Mouse (Mus musculus) midbrain, embryonic 13.5 days (tissue): Measurements from ENCODE around the gene Kcnq5. TPM values are rescaled to one million over a fixed set of nuclear protein-coding genes. Genes with fewer than 3 reads are reported as not detected.

Experiments used
- ATAC-seq: fragments of 200-750 bp; cut with Nextera tagmentation; 2 replicates; pipeline ENCODE4 v1.8.0; 2017; ENCODE audit warnings: mild to moderate bottlenecking, moderate TSS enrichment, moderate library complexity
- H3K27ac ChIP-seq: fragments of 300-500 bp; sonication (generic); 2 replicates; pipeline ENCODE4 v1.5.1; 2015; ENCODE audit warnings: inconsistent platforms, mild to moderate bottlenecking, moderate library complexity
- H3K27me3 ChIP-seq: fragments of 300-500 bp; sonication (generic); 2 replicates; pipeline ENCODE4 v1.6.1; 2015; ENCODE audit warnings: mild to moderate bottlenecking, inconsistent platforms
- H3K36me3 ChIP-seq: fragments of 300-500 bp; sonication (generic); 2 replicates; pipeline ENCODE4 v1.6.1; 2015; ENCODE audit warnings: mild to moderate bottlenecking, inconsistent platforms
- H3K4me1 ChIP-seq: fragments of 300-500 bp; sonication (generic); replicated peaks from 2 replicates; pipeline ENCODE4 v1.6.1; 2015; ENCODE audit warnings: inconsistent platforms
- H3K4me2 ChIP-seq: fragments of 300-500 bp; sonication (generic); replicated peaks from 2 replicates; pipeline ENCODE4 v1.6.1; 2015; ENCODE audit warnings: moderate library complexity, mild to moderate bottlenecking, inconsistent platforms
- H3K4me3 ChIP-seq: fragments of 300-500 bp; sonication (generic); replicated peaks from 2 replicates; pipeline ENCODE4 v1.5.1; 2015; ENCODE audit warnings: mild to moderate bottlenecking, inconsistent platforms
- H3K9ac ChIP-seq: fragments of 300-500 bp; sonication (generic); replicated peaks from 2 replicates; pipeline ENCODE4 v1.6.1; 2015; ENCODE audit warnings: mild to moderate bottlenecking, inconsistent platforms
- H3K9me3 ChIP-seq: fragments of 300-500 bp; sonication (generic); 2 replicates; pipeline ENCODE4 v1.6.1; 2016; ENCODE audit warnings: mild to moderate bottlenecking, inconsistent platforms
- WGBS: fragments of 180-500 bp; shearing (Covaris S2); methylation state at CpG from one replicate; pipeline ENCODE4 v1.1.7; 2015; 5-methylcytosine and 5-hydroxymethylcytosine counted together
- polyA plus RNA-seq: library from polyadenylated mRNA; unstranded; fragments of >200 nt; fragmentation: Nextera tagmentation; extraction: Ambion mirVana; gene quantifications from 2 replicates; pipeline ENCODE4 v1.2.1, GENCODE M21; 2015

The Kcnq5 gene
- 0.68 and 1.0 TPM in 2 replicates for polyA plus RNA-seq

GRCm38 (mm10) chr1:21961251-21962082, at the start of gene Kcnq5:
TSS of gene Kcnq5 (minus strand) at chr1:21961942.
- Histone ChIP-seq H3K27me3 (peaks cover 27% of the 10 kb centered on the region), H3K36me3 (no peaks in the 10 kb centered on the region), H3K27ac (no peak within 1 kb of the TSS), H3K4me3 (peak within 1 kb of the TSS; percentile 68), H3K9ac (peak within 1 kb of the TSS; percentile 73), H3K4me2 (peak within 1 kb of the TSS; percentile 97), H3K9me3 (no peaks in the 10 kb centered on the region), H3K4me1 (peaks cover 19% of the 10 kb centered on the region)
- ATAC-seq = peak; percentile 91
- WGBS = under 1% methylated on average over 87 of the region's 89 CpGs

DNA sequence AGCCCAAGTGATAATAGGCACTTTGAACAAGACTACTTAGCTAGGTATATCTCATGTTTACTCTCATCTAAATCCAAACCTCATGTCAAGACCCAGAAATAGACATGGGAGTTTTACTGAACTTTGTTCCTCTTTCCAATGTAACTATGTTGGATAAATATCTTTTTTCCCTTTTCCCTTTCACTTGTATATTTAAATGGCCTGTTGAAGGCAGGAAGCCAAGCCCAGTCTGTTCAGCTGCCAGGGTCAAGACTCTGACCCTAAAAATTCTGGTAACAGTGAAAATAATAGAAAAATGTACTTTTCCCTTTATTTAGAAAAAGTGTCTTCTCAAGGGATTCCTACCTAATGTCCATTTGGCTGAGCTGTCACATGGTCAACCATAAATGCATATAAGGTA, 18.0 kb upstream of the Kcnq5 start:
- Histone ChIP-seq H3K36me3 (no peaks in the 10 kb centered on the region), H3K4me1 (no peaks in the 10 kb centered on the region), H3K4me2 (no peak overlapping the region), H3K4me3 (no peak overlapping the region), H3K9ac (no peak overlapping the region), H3K27ac (no peak overlapping the region), H3K9me3 (no peaks in the 10 kb centered on the region), H3K27me3 (no peaks in the 10 kb centered on the region)
- no peak for ATAC-seq

DNA sequence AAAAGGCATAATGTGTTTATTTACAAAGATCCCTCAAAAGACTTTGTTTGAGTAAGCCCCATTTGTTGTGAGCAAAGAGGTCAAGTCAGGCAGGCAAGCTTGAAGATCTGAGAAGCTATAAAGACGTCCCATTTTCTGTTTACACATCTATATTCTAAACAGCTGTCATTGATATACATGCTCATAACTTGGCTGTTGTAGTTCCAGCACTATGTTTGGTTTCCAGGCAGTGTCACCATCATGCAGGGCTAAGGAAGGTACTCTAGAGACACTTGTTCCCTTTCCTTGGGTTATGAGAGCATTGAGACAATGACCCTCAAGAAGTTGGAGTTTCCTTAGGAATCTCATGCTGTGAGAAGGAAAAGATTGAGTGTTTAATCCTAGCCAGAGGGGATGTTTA, 17.6 kb upstream of the Kcnq5 start:
- Histone ChIP-seq H3K9ac (no peak overlapping the region), H3K27me3 (no peaks in the 10 kb centered on the region), H3K4me1 (no peaks in the 10 kb centered on the region), H3K36me3 (no peaks in the 10 kb centered on the region), H3K4me3 (no peak overlapping the region), H3K4me2 (no peak overlapping the region), H3K27ac (no peak overlapping the region), H3K9me3 (no peaks in the 10 kb centered on the region)
- no peak for ATAC-seq
- WGBS = 82% methylated on average over 1 of the region's 1 CpGs

DNA sequence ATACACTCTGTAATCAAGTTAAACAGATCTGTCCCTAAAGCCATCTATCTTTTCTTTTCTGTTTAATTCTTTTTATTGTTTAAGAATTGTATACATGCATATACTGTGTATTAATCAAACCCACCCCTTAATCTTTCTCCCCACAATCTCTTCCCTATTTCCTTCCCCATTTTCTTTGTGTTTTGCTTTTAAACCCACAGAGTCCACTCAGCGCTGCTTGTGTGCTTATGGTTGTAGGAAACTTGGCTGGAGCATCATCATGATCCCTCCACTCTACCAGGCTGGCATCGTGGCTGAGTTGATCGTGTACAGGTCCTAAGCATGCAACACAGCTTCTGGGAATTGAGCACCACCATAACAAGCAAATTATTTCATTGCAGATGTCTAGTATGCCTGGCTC, 12.3 kb upstream of the Kcnq5 start:
- Histone ChIP-seq H3K36me3 (no peaks in the 10 kb centered on the region), H3K4me1 (no peaks in the 10 kb centered on the region), H3K9me3 (no peaks in the 10 kb centered on the region), H3K27me3 (no peaks in the 10 kb centered on the region), H3K27ac (no peak overlapping the region), H3K9ac (no peak overlapping the region), H3K4me3 (no peak overlapping the region), H3K4me2 (no peak overlapping the region)
- ATAC-seq = no peak
- WGBS = 86% methylated on average over 3 of the region's 3 CpGs

GRCm38 (mm10) chr1:21967139-21967538, 5.4 kb upstream of the Kcnq5 start:
- H3K36me3 ChIP-seq = no peaks in the 10 kb centered on the region
- H3K4me1 ChIP-seq = peaks cover 5% of the 10 kb centered on the region
- H3K4me3 ChIP-seq = no peak overlapping the region
- no peak for ATAC-seq
- H3K9me3 ChIP-seq = no peaks in the 10 kb centered on the region
- no peak overlapping the region for H3K9ac ChIP-seq
- peaks cover 17% of the 10 kb centered on the region for H3K27me3 ChIP-seq
- H3K4me2 ChIP-seq = no peak overlapping the region
- 85% methylated on average over 3 of the region's 3 CpGs for WGBS
- H3K27ac ChIP-seq = no peak overlapping the region

DNA sequence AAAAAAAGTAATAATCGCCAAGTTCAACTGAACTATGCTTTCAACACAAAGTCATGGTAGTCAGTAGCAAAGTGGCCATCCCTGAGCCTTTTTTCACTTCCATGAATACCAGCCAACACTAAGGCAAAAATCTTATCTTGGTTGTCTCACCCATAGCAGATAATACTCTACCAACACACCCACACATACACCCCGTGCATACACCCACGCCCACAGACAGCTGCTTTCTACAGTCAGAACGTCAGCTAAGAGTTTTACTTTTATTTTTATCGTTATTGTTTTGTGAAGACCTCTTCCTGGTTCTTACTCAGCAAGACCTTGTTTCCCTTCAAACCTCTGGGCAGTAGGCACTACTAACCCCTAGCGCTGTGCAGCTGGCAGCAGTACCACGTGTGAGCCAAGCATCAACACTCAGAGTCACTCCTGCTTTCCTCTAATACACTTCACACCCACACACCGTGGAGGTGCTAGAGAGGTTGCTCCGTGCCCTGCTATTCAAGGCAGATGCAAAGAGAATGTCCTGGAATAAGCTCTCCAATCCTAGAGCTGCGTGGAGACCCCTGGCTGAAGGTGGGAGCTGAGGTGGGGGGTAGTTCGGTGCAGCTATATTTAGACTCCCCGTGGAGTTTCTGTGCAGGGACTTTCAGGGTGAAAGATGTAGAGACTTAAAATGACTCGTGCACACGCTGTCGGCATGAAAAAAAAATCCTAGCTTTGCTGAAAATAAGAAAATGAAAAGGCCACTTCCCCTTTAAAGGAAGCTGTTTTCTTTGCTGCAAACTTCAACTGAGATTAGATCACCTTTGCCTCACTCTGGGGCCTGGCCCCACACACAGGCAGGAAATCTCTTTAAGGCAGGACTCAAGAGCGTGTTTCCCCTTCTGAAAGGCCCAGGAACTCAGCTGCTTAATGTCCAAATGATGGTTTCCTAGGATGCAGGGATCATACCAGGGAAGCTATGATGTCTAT, 1.4 kb upstream of the Kcnq5 start:
- no peak overlapping the region for H3K4me3 ChIP-seq
- H3K4me1 ChIP-seq = peaks cover 19% of the 10 kb centered on the region
- H3K9ac ChIP-seq = no peak overlapping the region
- ATAC-seq = no peak
- no peak overlapping the region for H3K27ac ChIP-seq
- H3K36me3 ChIP-seq = no peaks in the 10 kb centered on the region
- 59% methylated on average over 16 of the region's 16 CpGs for WGBS
- peaks cover 27% of the 10 kb centered on the region for H3K27me3 ChIP-seq
- H3K4me2 ChIP-seq = no peak overlapping the region
- no peaks in the 10 kb centered on the region for H3K9me3 ChIP-seq

DNA sequence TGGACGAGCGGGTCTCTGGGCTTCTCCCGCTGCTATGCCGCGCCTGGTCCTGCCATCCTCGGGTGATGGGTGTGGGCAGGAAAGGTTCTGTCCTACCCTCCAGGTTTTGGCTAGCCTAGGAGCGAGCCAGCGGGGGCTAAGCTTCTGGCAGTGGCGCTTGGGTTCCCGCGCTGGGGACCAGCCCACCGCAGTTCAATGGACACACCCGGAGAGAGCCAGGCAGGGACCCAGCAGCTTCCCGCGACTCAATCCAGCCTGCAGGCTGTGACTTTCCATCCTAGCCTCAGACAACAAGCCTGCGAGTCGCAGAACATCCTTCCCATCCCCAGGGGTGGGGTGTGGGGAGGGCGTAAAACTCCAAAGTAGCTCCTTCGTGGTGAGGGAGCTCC, 335 bp upstream of the Kcnq5 start:
- peak; percentile 41 for ATAC-seq
- peak overlapping the region; percentile 68 for H3K4me3 ChIP-seq
- H3K9me3 ChIP-seq = no peaks in the 10 kb centered on the region
- WGBS = under 1% methylated on average over 19 of the region's 19 CpGs
- H3K27me3 ChIP-seq = peaks cover 27% of the 10 kb centered on the region
- H3K4me1 ChIP-seq = peaks cover 19% of the 10 kb centered on the region
- peak overlapping the region; percentile 97 for H3K4me2 ChIP-seq
- H3K36me3 ChIP-seq = no peaks in the 10 kb centered on the region
- H3K9ac ChIP-seq = peak overlapping the region; percentile 73
- H3K27ac ChIP-seq = no peak overlapping the region

DNA sequence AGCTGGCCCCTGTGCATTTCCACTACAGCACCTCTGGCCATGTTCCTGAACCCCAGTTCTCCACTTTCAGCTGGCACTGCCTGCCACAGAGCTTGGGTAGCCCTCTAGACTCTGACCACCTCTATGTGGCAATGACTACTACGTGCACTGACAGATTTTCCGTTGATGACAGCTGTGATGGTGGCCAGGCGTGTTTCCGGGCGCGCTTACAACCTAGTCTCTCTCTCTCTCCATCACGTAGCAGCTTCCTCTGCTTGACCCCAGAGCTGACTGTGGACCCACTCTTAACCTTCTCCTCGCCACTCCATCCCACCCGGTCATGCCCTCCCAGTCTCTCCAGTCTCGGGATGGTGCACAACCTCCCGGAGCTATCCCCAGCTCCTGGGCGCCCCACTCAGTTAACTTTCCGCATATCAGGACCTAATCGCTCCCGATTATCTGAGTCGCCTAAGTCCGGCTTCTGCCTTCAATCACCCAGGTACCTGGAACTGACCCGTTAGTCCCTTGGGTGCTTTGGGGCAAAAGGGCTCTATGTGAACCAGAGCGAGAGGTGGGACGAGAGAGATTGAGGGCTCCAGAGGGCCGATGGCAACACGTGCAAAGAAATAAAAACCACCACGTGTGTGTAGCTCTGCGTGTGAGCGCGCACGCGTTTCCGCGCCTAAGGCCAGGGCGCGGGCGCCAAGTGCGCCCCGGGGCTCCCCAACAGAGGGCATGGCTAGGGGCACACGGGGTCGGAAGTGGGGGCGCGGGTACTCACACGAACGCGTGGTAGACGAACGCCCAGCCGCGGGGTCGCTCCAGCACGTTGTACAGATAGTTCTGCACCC, 1.1 kb downstream of the Kcnq5 start:
- H3K4me1 ChIP-seq = peaks cover 19% of the 10 kb centered on the region
- peaks cover 27% of the 10 kb centered on the region for H3K27me3 ChIP-seq
- peak; percentile 46 for ATAC-seq
- no peaks in the 10 kb centered on the region for H3K36me3 ChIP-seq
- no peak overlapping the region for H3K27ac ChIP-seq
- H3K4me3 ChIP-seq = peak overlapping the region; percentile 68
- peak overlapping the region; percentile 73 for H3K9ac ChIP-seq
- H3K9me3 ChIP-seq = no peaks in the 10 kb centered on the region
- H3K4me2 ChIP-seq = peak overlapping the region; percentile 97
- WGBS = under 1% methylated on average over 48 of the region's 48 CpGs

GRCm38 (mm10) chr1:21959648-21960285, 2.0 kb downstream of the Kcnq5 start:
- H3K36me3 ChIP-seq = no peaks in the 10 kb centered on the region

GRCm38 (mm10) chr1:21958013-21958412, 3.7 kb downstream of the Kcnq5 start:
- Histone ChIP-seq H3K4me2 (no peak overlapping the region), H3K27me3 (peaks cover 18% of the 10 kb centered on the region), H3K9ac (no peak overlapping the region), H3K4me3 (no peak overlapping the region), H3K36me3 (no peaks in the 10 kb centered on the region), H3K9me3 (no peaks in the 10 kb centered on the region), H3K4me1 (peaks cover 19% of the 10 kb centered on the region), H3K27ac (no peak overlapping the region)
- 76% methylated on average over 4 of the region's 4 CpGs for WGBS
- ATAC-seq = no peak

More at GRCm38 (mm10) chr1:21959648-21960285, 2.0 kb downstream of the Kcnq5 start:
- Histone ChIP-seq H3K27ac (no peak overlapping the region), H3K4me3 (peak overlapping the region; percentile 68; the same call in 1 of the 2 replicates), H3K4me1 (peaks cover 19% of the 10 kb centered on the region), H3K27me3 (peaks cover 27% of the 10 kb centered on the region), H3K4me2 (peak overlapping the region; percentile 97), H3K9me3 (no peaks in the 10 kb centered on the region), H3K9ac (no peak overlapping the region)
- ATAC-seq = no peak
- WGBS = 35% methylated on average over 8 of the region's 8 CpGs

DNA sequence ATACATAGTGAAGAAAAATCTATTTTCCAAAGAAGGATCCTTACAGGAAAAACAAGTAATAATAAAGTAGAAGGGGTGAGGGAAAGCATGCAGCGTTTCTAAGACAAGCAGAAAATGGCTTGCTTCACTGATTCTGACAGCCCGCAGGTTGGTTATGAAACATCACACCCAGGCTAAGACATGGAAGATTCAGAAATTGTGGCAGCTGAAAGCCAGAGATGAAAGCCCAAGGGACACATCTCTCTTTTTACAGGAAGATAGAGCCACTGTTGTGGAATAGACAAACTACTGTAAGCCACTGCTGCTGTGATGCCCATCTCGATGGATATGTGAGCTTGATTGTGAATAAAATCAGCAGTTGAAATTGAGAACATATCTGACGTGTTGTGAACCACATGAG, 20.9 kb downstream of the Kcnq5 start:
- Histone ChIP-seq H3K36me3 (no peaks in the 10 kb centered on the region), H3K4me1 (no peaks in the 10 kb centered on the region), H3K9ac (no peak overlapping the region), H3K4me3 (no peak overlapping the region), H3K9me3 (no peaks in the 10 kb centered on the region), H3K4me2 (no peak overlapping the region), H3K27me3 (no peaks in the 10 kb centered on the region), H3K27ac (no peak overlapping the region)
- no peak for ATAC-seq
- WGBS = 82% methylated on average over 4 of the region's 4 CpGs
